Mouse (Mus musculus): ENCODE results near the gene Tmem97.

GRCm38 (mm10) chr11:78497071-78497541, 53.5 kb downstream of the Tmem97 start:
- TF ChIP-seq CTCF (IDR thresholded peaks at IDR 0.05; ENCODE audit: insufficient read depth, low read length) (no peak), POLR2A (IDR thresholded peaks at IDR 0.05; ENCODE audit: borderline replicate concordance, extremely low read depth, low read depth, low read length) (no peak)
